Mouse (Mus musculus) splenic B cell, adult 2 months (primary cell): Measurements from ENCODE around the gene Pxn.

Experiments used
- DNase-seq: peaks from one replicate; pipeline ENCODE4 v3.0.0-alpha.2; 2011; ENCODE audit warnings: low read depth, low spot score
- H3K27me3 ChIP-seq: 2 replicates; pipeline ENCODE4 v1.6.1; 2012; ENCODE audit warnings: mild to moderate bottlenecking, low read length, moderate library complexity, mixed read lengths; ENCODE audit not compliant: control insufficient read depth, poor library complexity, insufficient read depth, severe bottlenecking
- H3K36me3 ChIP-seq: 2 replicates; pipeline ENCODE4 v1.6.1; 2012; ENCODE audit warnings: mild to moderate bottlenecking, low read length, moderate library complexity, mixed read lengths; ENCODE audit not compliant: control insufficient read depth, poor library complexity, insufficient read depth, severe bottlenecking

The Pxn gene

GRCm38 (mm10) chr5:115522981-115523499 lies 16.6 kb downstream of the Pxn start:
- DNase-seq, result no peak
- Histone ChIP-seq H3K27me3 (no peaks in the 10 kb centered on the region), H3K36me3 (no peaks in the 10 kb centered on the region)

DNA sequence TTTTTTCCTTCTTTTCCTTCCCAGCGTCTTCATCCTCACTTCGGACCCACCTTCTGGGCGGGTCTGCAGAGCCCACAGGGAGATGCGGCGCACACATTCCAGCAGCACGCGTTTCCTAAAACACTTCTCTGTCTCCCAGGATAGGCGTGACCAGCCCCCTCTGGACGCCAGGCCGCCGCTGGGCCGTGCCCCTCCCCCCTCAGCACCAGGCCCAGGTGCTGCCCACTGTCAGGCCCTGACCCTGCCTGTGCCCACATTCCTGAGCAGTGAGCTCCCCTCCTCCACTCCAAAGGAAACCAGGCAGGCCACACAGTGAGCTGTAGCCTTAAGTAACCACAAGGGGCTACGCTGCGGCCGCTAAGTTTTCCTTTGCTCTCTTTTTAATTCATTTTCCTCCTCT lies 17.5 kb downstream of the Pxn start:
- no peaks in the 10 kb centered on the region for H3K36me3 ChIP-seq
- no peaks in the 10 kb centered on the region for H3K27me3 ChIP-seq
- no peak for DNase-seq

DNA sequence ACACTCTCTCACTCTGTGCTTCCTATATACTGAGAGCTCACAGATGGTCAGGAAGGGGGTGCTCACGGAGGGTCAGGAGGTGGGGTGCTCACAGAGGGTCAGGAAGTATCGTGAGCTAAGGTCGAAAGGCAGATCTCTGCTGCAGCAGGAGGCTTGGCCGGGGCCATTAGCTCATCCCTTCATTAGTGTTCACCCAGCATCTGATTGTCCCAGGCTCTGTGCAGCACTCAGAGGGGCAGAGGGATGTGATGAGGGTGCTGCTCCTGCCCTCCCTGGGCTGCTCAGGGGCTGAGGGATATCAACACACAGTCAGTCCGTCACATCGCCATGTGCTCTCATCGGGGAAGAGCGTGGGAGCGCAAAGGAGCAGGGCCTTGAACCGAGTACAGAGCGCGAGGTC lies 18.0 kb downstream of the Pxn start:
- Histone ChIP-seq H3K36me3 (no peaks in the 10 kb centered on the region), H3K27me3 (no peaks in the 10 kb centered on the region)
- no peak for DNase-seq

DNA sequence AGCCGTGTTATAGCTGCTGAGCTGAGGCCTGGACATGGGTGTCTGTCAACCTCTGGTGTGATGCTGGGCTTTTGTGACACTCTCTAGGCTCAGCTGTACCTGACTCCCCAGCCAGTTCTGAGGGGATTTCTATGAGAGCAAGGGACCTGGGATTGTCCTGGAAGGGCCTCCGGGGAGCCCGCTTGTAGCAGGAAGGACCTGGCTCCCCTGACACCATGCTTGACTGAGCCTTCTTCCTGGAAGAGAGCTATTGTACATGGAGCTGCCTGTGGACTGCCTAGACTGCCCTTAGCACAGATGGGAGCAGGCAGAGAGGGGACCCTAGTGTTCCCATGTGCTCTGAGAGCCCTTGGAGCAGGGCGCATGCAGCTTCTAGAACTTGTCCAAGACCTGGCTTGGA lies 18.9 kb downstream of the Pxn start:
- Histone ChIP-seq H3K27me3 (no peaks in the 10 kb centered on the region), H3K36me3 (no peaks in the 10 kb centered on the region)
- DNase-seq, result no peak

DNA sequence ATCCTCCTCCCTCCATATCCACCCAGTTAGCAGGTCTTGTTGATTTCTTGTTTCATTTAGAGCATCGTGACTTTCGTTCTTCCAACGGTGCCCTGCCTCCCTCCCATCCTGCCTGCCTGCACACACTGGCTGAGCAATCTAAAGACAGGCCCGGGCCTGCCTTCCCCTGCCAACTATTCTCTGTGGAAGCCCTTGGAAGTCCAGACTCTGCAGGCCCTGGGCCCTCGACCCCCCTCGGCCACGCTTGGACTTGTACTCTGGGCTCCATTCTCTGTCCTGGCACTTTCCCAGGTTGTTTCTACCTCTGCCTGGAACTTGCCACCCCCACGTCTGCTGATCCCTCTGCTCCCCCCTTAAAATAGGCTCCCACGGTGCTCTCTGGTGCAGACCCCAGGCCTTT lies 19.5 kb downstream of the Pxn start:
- DNase-seq, result no peak
- Histone ChIP-seq H3K27me3 (no peaks in the 10 kb centered on the region), H3K36me3 (no peaks in the 10 kb centered on the region)

DNA sequence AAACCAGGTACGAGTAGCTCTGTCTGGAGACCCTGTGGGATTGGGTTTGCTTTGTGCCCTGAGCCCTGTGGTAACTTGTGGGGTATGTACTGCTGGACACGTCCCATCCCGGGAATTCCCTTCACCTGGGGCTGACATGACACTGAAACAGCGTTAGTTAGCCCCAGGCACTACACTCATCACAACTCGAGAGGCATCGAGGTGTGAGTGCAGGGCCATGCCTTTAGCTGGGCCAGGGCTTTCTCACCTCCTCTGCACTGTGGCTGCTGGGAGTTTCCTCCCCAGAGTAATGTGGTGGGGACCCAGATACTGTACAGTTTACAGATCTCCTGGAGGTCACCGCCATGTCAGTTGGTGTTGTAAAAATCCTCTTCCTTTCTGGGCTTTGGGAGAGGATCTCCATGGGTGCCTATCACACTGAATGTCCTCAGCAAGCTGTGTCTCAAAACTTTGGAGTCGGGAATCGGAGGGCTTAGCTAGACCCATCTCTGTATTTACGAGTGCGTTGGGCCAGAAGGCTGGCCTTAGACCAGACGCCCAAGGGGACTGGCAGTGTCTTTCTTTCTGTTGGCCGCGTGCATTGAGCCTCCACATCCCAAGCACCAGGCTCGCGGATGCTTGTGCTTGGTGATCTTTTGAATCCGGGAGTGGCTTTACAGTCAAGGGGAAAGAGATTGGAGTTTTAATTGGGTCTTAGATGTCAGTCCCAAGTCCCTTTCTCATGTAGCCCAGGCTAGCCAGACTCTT lies 20.2 kb downstream of the Pxn start:
- DNase-seq, result no peak
- H3K27me3 ChIP-seq, result no peaks in the 10 kb centered on the region
- H3K36me3 ChIP-seq, result no peaks in the 10 kb centered on the region

GRCm38 (mm10) chr5:115528128-115528527 lies 21.7 kb downstream of the Pxn start:
- no peak for DNase-seq
- Histone ChIP-seq H3K27me3 (no peaks in the 10 kb centered on the region), H3K36me3 (no peaks in the 10 kb centered on the region)

DNA sequence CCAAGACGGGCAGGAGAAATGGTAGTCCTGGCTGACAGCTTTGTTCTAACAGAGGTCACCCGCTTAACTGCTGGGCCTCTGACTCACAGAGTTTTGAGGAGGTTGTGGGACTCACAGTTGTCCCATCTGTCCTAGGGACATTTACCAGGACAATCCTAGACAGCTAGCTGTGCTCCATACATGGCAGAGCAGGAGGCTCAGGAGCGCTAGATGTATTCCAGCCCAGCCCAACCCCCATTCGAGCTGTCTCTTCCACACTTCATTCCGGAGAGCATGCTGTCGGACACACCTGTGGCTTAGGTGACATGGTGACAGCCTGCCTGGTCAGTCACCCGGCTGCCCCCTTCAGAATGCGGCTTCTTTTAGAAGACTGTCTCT lies 22.9 kb downstream of the Pxn start:
- Histone ChIP-seq H3K27me3 (no peaks in the 10 kb centered on the region), H3K36me3 (no peaks in the 10 kb centered on the region)
- DNase-seq, result no peak

- no peaks in the 10 kb centered on the region for H3K27me3 ChIP-seq
- DNase-seq, result peak; percentile 30
- no peaks in the 10 kb centered on the region for H3K36me3 ChIP-seq
Observed at GRCm38 (mm10) chr5:115529742-115530446, 23.4 kb downstream of the Pxn start.

DNA sequence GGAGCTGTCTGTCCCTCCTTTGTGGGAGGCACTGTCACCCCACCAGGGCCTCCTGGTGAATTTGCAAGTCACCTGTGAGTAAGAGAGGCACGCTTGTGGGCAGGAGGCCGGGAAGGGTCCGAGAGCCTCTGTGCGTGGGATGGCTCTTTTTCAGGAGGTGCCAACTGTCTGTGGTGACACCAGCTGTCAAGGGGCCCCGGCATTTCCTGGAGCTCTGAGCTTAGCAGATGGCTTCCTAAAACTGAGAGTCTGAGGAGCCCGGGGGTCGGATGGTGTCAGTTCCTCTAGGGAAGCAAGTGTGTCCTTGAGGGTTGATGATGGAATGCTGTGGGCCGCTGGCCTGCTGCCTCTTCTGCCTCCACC lies 24.0 kb downstream of the Pxn start:
- H3K27me3 ChIP-seq, result no peaks in the 10 kb centered on the region
- no peaks in the 10 kb centered on the region for H3K36me3 ChIP-seq
- no peak for DNase-seq

- Histone ChIP-seq H3K27me3 (no peaks in the 10 kb centered on the region), H3K36me3 (no peaks in the 10 kb centered on the region)
- no peak for DNase-seq
Observed at GRCm38 (mm10) chr5:115531671-115532270, 25.3 kb downstream of the Pxn start.

DNA sequence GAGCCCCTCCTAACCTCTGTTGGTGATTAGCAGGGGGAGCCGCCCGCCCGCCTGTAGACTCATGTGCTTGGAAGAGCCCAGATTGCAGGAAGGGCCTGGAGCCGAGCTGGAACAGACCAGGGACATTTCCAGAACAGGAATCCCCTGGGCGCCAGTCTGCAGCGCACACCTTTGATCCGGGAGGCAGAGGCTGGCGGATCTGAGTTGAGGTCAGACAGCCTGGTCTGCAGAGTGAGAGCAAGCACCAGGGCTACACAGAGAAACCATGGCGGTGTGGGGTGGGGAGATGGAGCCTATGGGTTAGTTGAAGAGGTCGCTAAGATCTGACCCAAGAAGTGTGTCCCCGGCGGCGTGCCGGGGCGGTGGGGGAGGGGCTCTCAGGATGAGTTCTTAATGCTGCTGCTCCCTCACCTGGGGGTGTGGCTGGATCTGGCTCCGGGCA lies 27.8 kb downstream of the Pxn start:
- H3K27me3 ChIP-seq, result no peaks in the 10 kb centered on the region
- DNase-seq, result no peak
- H3K36me3 ChIP-seq, result no peaks in the 10 kb centered on the region

- H3K36me3 ChIP-seq, result no peaks in the 10 kb centered on the region
- no peaks in the 10 kb centered on the region for H3K27me3 ChIP-seq
- DNase-seq, result peak; percentile 23
Observed at GRCm38 (mm10) chr5:115534856-115535255, 28.4 kb downstream of the Pxn start.

- Histone ChIP-seq H3K27me3 (no peaks in the 10 kb centered on the region), H3K36me3 (no peaks in the 10 kb centered on the region)
- DNase-seq, result peak; percentile 59
Observed at GRCm38 (mm10) chr5:115535635-115536034, 29.2 kb downstream of the Pxn start.

GRCm38 (mm10) chr5:115538017-115538692 lies 31.7 kb downstream of the Pxn start:
- H3K36me3 ChIP-seq, result no peaks in the 10 kb centered on the region
- no peaks in the 10 kb centered on the region for H3K27me3 ChIP-seq
- DNase-seq, result no peak
